Mouse (Mus musculus) bone marrow macrophage, adult 2 months (primary cell): ENCODE measurements around the gene Ldhc.
"Not testable (repeated sequence)": the region's sequence is repeated elsewhere in the genome, so short reads cannot be mapped to it uniquely, and the experiment has no call there.

ENCODE experiments used
- CTCF ChIP-seq: IDR thresholded peaks from 2 replicates; pipeline ENCODE4 v1.5.1; 2012; ENCODE audit warnings: low read depth, mild to moderate bottlenecking, low read length, moderate library complexity
- POLR2A ChIP-seq: IDR thresholded peaks from 2 replicates; pipeline ENCODE4 v1.6.1; 2012; ENCODE audit warnings: mild to moderate bottlenecking, low read depth, low read length, borderline replicate concordance

DNA sequence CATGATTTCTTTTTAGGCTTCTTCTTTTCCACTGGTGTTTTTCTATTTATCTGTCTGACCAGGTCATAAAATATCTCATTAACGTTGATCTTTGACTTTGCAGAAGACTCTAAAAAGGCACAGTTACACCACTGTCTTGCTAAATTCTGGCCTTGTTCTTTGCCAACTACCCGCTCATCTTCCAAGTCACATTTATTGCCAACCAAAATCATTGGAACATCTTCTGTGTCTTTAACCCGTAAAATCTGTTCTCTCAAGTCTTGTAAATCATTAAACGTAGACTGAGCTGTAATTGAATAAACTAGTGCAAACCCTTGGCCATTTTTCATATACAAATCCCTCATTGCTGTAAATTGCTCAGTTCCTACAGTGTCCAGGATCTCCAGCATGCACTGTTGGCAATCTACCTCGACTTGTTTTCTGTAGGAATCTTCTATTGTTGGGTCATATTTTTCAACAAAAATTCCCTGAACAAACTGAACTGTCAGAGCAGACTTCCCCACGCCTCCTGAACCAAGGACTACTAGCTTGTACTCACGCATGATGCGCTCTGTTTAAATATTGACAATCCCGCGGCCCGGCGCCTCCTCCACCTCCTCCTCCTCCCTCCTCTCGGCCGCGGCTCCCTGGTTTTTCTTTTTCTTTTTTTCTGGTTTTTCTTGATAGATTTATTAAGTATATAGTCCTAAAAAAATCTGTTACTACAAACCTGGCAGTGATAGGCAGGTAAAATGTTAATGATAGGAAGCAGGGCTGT is 39.9 kb upstream of the Ldhc start:
- not testable (repeated sequence) for TF ChIP-seq CTCF, POLR2A
